Mouse (Mus musculus): ENCODE results near the gene Pax5.
"Not testable (repeated sequence)": the region's sequence is repeated elsewhere in the genome, so short reads cannot be mapped to it uniquely, and the experiment has no call there.

Pax5 gene

DNA sequence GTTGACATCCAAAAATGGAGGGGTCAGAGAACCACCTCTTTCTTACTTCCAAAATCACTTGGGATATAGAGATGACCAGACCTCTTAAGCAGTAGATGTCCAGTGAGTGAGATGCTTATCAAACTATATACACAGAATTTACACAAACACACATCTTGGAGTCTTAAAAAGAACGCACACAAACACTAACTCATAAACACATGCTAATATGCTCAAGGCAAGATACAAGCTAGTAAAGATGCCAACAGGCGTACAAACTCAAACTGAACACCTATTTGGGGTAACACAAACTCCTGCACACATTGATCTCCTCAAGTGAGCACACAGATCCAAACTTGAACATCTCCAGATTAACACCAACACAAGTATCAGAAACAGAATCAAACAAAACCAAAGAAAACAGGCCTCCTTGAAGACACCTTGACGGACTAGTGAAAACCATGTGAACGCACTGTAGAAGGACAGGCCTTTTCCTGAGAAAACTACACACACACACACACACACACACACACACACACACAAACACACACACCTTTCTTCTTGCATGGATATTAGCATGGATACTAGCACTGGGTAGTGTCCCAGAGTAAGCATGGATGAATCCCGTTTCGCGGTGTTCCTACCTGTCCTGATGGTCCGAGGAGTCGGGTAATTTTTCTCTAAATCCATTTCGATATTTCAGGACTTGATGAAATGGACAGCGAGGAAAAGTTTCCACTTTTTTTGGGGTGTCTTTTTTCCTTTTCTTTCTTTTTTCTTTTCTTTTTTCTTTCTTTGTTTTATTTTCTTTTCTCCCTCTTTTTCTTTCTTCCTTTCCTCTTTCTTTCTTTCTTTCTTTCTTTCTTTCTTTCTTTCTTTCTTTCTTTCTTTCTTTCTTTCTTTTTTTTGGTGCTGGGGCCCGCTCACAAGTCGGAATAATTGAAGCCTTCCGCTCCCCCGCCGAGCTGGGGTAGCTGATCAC lies at the start of gene Pax5:
TSS of gene Pax5 (minus strand) at position 748 of the 961 bp plus-strand sequence.
- DNase-seq (ENCODE audit: low spot score in 2 of 2), result no peak

DNA sequence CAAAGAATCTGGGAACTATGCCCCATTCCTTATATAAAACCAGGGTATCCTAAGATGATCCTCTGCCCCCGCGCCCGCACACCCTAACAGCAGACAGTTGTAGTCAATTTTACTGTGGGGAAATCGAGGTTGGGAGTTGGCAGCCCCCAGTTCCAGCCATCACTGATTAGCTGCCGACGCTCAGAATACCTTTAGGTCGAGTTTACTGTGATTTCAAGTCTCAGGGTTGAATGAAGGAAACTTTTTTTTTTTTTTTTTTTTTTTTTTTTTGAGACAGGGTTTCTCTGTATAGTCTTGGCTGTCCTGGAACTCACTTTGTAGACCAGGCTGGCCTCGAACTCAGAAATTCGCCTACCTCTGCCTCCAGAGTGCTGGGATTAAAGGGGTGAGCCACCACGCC lies 46.8 kb upstream of the Pax5 start:
- not testable (repeated sequence) for DNase-seq (ENCODE audit: low spot score in 2 of 2)

DNA sequence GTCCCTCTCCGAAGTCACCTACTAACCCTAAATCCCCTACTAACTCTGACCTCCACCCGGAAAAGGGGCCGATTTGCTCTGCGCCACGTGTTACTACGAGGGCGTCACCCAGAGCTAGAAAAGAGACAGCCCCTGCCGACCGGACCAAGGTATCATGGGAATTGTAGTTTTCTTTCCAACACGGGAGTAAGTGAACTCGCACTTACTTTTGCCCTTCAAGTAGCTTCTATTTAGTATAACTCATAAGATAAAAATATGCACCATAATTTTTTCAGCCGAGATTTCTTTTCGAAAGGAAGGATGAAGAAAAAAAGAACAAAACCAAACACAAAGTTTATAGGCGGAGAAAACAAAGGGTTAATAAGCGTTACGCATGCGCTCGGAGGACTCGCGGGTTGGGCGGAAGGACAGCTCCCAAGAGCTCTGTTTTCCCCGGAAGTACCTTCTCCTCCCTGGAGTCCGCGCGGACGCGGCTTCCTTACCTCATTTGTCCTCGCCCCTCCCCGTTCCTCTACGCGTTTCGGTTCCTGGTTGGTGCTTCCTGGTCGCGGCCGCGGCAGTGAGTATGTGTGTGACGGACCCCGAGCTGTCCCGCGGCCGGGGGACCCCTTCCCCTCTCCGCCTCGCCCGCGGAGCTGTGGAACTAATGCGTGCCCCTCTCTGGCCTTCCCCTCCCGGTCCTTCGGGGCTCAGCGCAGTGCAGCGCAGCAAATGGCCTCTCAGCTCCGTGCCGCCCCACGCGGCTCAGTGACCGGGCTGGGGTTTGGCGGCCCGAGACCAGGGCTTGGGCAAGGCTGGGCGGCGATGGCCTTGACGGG lies 46.1 kb upstream of the Pax5 start:
- peak; percentile 85 to 89 for DNase-seq (ENCODE audit: low spot score in 2 of 2)

DNA sequence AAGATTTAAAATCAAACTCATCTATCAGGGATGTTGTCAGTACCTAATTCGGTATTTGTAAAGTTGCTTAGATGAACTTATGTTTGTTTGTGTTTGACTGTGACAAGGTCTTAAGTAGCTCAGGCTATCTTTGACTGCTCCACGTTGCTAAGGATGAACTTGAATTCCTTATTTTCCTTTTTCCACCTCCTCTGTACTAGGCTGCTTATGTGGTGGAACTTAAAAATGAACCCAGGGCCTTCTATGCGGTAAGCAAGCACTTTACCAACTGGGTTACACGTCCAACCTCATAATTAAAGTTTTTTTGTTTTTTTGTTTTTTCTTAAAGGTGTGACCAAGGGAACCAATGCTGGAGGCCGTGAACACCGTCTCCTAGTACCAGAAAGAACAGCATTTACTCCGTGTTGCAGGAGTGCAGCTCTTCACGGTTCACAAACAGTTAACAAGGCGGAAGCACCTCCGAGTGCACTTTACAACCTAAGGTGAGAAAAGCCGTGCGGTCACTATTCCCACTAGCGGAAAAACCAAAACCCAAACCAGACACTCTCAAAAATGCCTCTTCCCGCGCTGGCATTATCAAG lies 45.4 kb upstream of the Pax5 start, which contains the start of gene Zcchc7:
TSS of gene Zcchc7 (plus strand) at position 325 of the 581 bp plus-strand sequence.
- no peak for DNase-seq (ENCODE audit: low spot score in 2 of 2)

DNA sequence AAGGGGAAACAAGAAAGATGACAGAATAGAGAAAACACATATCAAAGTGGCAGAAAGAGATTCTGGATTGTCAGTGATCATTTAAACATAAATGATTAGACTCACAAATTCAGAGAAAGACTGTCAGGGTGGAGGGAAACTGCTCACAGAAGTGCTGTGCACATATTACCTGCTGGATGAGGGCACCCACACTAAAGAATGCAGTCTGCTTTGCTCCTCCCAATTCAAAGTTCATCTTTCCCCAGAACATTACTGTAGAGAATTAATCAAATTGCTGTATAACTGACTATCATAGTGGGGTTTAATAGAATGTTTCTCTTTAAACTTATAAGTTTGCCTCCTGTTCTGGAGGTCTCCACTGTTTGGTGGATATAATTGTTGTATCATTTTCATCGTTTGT lies 30.2 kb upstream of the Pax5 start:
- no peak for DNase-seq (ENCODE audit: low spot score in 2 of 2)

DNA sequence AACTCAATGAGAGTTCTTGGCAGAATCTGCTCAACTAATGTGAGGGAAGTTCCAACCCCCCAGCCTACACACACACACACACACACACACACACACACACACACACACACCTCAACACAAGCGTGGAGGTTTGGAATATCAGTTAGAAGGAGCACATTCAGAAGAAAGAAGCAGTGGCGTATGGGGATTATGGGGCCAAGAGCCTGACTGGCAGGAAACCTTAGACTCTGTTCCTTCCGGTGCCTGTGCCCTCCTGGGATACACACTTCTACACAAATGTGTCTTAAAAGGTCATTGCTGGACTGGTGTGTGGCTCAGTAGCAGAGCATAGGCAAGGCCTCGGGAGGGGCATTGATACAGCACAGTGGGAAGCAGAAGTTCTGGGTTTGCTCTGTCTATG lies 10.9 kb upstream of the Pax5 start:
- DNase-seq (ENCODE audit: low spot score in 2 of 2), result no peak

DNA sequence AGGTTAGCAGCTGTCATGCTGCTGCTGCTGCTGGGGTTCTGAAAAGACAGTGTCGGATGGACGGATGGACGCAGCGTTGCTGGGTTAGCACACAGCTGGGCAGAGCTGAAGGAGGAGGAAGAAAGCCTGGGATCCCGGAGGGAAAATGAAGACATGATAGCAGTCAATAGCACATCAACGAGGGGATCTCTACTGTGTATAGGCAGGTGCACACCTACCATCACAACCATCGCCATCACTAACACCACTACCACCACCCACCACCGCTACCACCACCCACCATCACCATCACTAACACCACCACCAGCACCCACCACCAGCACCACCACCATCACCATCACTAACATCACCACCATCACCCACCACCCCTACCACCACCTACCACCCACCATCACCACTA lies 9.8 kb upstream of the Pax5 start:
- no peak for DNase-seq (ENCODE audit: low spot score in 2 of 2)

DNA sequence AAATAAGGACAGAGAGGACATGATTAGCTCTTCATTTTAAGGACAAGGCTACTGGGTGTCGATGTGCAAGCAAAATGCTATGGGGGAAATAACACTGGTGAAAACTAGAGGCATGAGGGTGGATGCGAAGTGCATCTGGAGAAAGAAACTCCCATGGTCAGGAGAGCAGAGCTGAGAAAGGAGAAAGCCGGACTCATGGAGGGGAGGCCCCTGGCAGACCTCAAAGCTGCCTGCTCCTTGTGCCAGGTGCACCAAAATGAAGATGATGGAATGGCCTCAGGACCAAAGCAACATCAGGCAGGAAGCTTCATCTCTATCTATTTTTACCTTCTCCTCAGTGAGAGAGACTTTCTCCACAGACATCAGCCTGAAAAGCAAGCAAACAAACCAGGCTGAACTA lies 7.4 kb upstream of the Pax5 start:
- DNase-seq (ENCODE audit: low spot score in 2 of 2), result no peak

DNA sequence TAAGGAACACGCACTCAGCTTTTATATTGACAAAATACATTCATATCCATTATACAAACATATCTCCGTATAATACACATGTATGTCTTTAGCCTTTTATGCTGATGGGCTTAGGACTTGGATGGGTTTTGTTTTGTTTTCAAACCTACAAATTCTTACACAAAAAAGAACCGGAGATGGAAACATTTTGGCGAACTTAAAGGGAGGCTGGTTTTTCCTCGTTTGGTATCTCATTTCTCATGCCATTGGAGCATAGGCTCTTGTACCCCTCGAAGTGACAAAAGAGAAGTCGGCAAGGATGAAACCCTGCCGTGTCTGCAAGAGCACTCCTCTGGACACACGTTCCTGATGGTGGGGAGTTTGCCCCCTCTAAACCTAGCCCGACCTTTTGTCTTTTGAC lies 6.1 kb upstream of the Pax5 start:
- DNase-seq (ENCODE audit: low spot score in 2 of 2), result no peak

DNA sequence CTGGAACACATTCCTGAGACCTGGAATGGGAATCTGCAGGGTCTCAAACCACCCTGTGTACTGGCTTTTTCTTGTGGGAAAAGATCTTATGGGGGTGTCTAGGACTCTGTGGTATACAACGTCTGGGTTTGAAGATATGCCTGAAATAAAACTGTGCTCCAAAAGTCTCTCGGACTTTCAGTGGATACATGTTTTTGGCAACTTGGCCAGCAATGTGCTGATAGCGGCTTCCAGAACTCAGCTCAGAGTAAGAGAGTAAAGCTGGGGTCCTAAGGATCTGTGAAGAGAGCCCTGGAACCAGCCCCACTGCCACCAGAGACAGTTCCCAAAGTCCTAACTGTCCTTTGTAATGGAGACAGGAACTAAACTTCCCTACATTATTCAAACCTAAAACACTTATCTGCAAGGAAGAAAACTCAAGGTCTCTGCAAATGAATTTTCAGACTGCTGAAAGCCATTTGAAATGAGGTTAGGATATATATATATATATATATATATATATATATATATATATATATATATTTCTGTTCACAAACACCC lies 5.4 kb upstream of the Pax5 start:
- DNase-seq (ENCODE audit: low spot score in 2 of 2), result no peak

DNA sequence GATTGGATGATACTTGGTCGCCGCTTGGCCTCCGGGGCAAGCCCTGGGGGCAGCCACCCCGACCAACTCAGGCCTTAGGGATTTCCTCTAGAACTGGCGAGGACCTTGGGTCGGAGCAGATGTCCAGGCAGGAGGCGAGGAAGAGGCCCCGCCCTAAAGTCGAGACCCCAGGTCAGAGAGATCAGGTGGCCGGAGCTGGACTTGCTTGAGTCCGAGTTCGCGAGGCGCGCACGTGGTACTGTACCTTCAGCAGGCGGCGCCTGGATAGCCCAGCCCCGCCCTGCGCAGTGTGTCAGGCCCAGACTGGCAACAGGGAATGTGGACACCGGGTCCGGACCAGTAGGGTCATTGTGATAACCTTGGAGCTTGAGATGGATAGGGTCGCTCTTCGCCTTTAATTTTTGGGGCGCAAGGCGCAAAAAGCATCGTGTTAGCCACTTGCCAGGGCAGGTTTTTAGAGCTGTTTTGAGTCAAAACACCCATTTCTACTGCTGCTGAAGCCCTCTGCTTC lies 3.9 kb upstream of the Pax5 start:
- DNase-seq (ENCODE audit: low spot score in 2 of 2), result no peak

DNA sequence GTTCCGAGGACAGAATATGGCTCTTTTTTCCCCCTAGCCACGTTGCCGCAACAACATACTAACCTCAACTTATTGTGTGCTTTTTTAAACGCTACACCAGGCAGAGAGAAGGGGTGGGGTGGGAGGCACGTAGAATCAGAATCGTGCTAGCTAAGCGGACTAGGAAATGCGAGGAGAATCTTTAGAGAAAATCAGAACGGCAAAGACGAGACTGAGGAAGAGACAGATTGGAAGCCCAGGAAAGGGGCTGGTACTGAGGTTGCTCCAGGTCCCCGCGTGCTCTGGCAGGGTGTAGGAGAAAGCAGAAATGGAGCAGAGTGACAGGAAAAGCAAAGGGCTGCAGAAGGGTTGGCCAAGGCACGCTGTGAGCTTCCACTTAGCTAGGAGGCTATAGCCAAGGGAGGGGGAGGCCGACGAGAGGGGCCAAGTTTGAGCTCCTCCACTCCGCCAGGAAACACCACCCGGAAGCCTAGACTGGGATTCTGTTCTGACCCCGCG lies 3.3 kb upstream of the Pax5 start:
- no peak for DNase-seq (ENCODE audit: low spot score in 2 of 2)

DNA sequence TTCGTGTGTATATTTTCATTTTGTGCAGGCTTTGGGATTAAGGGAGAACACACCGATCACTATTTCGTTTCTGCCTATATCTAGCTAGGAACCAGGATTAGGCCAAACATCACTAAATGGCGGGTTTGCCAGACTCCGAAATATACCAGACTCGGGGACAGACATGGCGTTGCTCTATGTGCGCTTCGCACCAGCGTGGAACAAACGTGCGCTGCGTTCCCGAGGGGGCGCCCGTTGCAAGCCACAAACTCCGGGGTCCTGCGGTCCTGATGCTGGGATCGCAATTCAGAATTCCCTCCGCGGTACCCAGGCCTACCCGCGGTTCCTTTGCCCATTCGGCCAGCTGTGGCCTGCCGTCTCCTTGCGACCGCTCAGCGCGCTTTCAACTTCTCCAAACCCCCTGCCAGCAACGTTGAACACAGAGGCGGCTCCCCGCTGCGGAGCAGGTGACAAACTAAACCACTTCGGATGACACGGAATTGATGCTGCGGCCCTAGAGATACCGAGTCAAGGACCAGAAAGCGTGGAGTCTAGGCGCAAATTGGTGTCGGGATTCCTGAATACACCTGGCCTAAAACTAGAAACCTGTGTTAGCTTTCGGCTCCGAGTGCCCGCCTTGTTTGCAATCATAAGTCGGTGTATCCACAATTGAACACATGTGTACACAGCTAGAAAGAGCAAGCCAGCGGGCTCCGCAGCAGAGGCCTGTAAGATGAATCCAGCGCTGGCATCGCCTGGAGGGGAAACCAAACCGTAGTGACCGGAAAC lies 2.7 kb upstream of the Pax5 start:
- no peak for DNase-seq (ENCODE audit: low spot score in 2 of 2)

DNA sequence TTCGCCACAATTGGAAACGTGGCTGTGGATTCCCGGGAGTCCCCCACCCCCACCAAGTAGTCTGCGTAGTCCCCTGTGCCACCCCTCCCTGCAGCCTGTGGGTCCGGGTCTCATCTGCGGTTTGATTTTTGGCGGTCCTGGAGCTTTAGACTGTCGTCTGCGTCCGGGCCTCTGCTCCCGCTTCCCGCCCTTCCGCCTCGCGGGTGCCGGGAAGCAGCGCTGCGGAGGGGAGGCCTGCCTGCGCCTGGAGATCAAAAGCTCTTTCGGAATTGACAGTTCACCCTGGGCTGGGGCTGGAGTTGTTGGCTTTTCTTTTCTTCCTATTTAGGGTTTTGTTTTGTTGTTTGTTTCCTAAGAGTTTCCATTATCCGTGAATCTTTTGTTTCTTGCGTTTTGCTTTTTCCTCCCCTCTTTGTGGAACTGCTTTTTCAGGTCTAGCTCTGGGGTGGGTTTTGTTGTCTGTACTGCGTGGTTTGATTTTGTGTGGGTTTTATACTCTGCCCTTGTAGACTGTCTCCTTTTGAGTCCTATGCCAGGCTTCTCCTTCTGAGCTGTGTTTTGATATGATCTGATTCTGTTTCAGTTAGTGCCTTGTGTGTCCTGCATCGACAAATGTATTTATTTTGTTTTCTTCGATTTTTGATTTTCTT lies 1.9 kb upstream of the Pax5 start:
- DNase-seq (ENCODE audit: low spot score in 2 of 2), result no peak

DNA sequence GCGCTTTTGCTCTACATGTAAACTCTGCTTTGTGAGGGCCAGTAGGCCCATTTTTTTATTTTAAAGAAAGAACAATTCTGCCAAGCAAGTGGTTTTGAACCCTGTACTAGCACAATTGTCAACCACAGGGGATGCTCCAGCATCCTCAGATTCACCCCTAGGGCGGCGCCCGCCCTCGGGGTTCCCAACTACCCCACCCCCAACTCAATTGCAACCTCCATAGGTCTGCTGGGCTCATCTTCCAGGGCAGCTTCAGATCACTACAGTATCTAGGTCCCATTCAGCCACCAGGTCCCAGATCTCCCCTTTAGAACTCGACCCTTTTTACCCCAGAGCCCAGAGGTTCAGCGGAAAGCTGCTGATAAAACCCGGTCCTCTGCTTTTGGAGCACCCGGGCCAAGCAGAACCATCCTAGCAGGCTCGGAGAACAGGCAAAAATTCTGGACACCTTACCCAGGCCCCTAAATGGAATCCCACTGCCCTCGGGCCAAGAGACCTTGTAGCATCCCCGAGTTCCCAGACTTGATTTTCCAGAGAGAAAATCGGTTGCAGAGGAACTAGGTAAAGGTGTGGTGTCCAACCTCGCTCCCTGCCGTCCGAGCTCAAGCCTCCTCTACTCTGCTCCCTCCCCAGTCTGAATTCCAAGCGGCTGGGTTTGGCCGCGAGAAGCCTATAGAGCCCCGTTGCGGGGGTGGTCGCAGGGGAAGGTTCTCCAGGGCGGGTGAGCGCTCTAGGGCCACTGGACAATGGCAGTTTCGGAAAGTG lies 1.0 kb upstream of the Pax5 start:
- DNase-seq (ENCODE audit: low spot score in 2 of 2), result no peak

DNA sequence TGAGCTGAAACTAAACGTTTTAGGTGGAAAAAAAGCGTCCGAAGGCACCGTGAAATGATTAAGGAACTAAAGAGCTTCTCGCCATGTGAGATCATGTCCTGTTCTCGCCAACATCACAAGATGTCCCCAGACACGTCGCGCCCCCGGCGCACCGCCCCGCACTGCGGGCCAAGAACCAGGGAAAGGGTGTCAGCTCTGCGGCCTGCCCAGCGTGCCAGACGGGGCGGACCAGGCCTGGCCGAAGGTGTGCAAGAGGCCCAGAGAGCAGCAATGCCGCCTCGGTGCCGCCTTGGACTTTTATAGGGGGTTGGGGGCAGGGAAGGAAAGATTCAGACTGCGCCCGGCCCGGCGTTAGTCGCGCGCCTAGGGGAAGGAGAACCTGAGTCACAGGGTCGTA lies 412 bp upstream of the Pax5 start:
- no peak for DNase-seq (ENCODE audit: low spot score in 2 of 2)

DNA sequence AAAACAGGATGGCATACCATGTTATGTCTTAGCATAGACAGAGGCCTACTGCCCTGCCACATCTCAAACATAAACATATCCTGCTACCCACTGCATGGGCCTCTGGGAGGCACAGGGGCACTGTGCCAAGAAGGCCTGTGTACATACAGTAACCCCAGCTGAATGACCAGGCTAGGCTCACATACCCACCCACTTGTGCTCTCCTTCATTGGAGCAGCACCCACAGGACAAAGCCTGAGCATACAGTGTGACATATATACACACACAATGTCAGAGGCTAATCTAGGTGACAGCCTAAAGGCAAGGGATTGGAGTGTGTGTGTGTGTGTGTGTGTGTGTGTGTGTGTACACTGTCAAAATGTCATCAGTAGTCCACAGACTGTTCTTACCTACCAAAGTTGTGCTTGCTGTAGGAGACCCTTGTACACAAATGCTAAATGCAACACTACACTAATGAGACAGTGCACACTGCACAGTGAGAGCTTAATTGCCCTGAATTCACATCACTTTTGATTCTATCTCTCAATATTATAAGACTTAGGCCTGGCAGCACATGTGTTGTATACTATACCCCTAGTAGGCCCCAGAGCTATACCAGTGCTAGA lies 1.1 kb downstream of the Pax5 start:
- DNase-seq (ENCODE audit: low spot score in 2 of 2), result no peak

DNA sequence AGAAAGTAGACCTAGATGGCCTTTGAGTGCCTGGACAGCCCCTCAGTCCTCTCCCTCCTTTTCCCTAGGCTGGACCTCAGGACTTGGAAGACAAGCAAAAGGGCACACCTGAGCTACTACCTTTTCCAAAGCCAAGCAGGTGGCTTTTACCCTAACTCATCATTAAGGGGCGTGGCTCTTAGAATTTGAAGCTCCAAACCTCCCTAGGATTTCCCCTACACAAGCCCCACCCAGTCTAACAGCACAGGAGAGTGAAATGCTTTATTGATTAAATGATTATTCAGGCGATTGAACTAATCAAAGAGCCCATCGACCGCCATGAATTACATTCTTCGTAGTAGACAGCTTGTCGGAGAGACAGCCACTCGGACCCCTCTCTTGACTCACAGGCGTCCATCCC lies 2.0 kb downstream of the Pax5 start:
- DNase-seq (ENCODE audit: low spot score in 2 of 2), result no peak

DNA sequence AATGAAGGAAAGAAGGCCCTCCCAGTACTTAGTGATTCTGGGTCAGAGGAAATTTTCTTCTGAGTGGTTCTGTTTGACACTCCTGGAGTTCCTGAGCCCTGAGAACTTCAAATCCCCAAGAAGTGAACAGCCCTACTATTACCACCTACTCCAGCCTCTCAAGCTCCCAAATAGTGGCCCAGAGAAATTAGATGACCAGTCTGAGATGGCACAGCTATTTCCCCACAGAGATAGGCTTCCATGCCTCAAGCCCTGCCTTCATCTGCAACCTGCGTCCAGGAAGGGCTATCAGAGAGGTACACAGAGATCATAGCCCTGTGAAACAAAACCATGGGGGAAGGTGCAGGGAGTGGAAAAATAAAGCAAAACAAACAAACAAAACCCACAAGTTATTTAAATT lies 3.4 kb downstream of the Pax5 start:
- DNase-seq (ENCODE audit: low spot score in 2 of 2), result no peak
